Mouse (Mus musculus): Measurements from ENCODE around the gene Angpt4. TPM values are rescaled to one million over a fixed set of nuclear protein-coding genes. Genes with fewer than 3 reads are reported as not detected.
A peak's percentile ranks its signal among the peaks of the same experiment; 100 is the strongest.

The Angpt4 gene
- total RNA-seq, 2 experiments from 2014 or later = 0.14 to 0.37 TPM

- DNase-seq (ENCODE audit: low spot score in 2 of 2) = no peak
- intact Hi-C loops (cut with DNase I) = no loop called here
Measured at GRCm38 (mm10) chr2:151977689-151978440, 66.9 kb downstream of the Angpt4 start.

GRCm38 (mm10) chr2:151978494-151978893 is 67.5 kb downstream of the Angpt4 start:
- DNase-seq (ENCODE audit: low spot score in 2 of 2) = no peak
- intact Hi-C loops (cut with DNase I) = no loop called here

- DNase-seq (ENCODE audit: low spot score in 2 of 2) = peak; percentile 92 to 96
- intact Hi-C loops (cut with DNase I) = no loop called here
Measured at GRCm38 (mm10) chr2:151979470-151980354, 68.7 kb downstream of the Angpt4 start, which contains the start of gene Fam110a. Gene Fam110a (minus strand): TSS chr2:151980219.

- intact Hi-C loops (cut with DNase I) = no loop called here
- no peak for DNase-seq (ENCODE audit: low spot score in 2 of 2)
Measured at GRCm38 (mm10) chr2:151980355-151980693, 69.3 kb downstream of the Angpt4 start.

GRCm38 (mm10) chr2:151981268-151981667 is 70.3 kb downstream of the Angpt4 start:
- intact Hi-C loops (cut with DNase I) = no loop called here

GRCm38 (mm10) chr2:151982476-151982875 is 71.5 kb downstream of the Angpt4 start:
- DNase-seq (ENCODE audit: low spot score in 2 of 2) = no peak
- intact Hi-C loops (cut with DNase I) = no loop called here

More at GRCm38 (mm10) chr2:151981268-151981667, 70.3 kb downstream of the Angpt4 start:
- no peak for DNase-seq (ENCODE audit: low spot score in 2 of 2)

- DNase-seq (ENCODE audit: low spot score in 2 of 2) = peak in 1 of 2 experiments; percentile 31
- intact Hi-C loops (cut with DNase I) = no loop called here
Measured at GRCm38 (mm10) chr2:151984019-151984418, 73.0 kb downstream of the Angpt4 start.

GRCm38 (mm10) chr2:151985426-151986172 is 74.6 kb downstream of the Angpt4 start:
- DNase-seq (ENCODE audit: low spot score in 2 of 2) = no peak
- intact Hi-C loops (cut with DNase I) = no loop called here

GRCm38 (mm10) chr2:151986958-151987357 is 75.9 kb downstream of the Angpt4 start:
- no peak for DNase-seq (ENCODE audit: low spot score in 2 of 2)
- intact Hi-C loops (cut with DNase I) = no loop called here

GRCm38 (mm10) chr2:151988978-151989377 is 78.0 kb downstream of the Angpt4 start:
- no peak for DNase-seq (ENCODE audit: low spot score in 2 of 2)
- intact Hi-C loops (cut with DNase I) = no loop called here

- no peak for DNase-seq (ENCODE audit: low spot score in 2 of 2)
- intact Hi-C loops (cut with DNase I) = loop anchor here (5.0 kb wide), 1 partner anchor 239 kb away; no protein-coding TSS in a partner anchor
Measured at GRCm38 (mm10) chr2:151990985-151991394, 80.0 kb downstream of the Angpt4 start.

GRCm38 (mm10) chr2:151991446-151991845 is 80.4 kb downstream of the Angpt4 start:
- intact Hi-C loops (cut with DNase I) = loop anchor here (5.0 kb wide), 1 partner anchor 239 kb away; no protein-coding TSS in a partner anchor
- DNase-seq (ENCODE audit: low spot score in 2 of 2) = no peak

GRCm38 (mm10) chr2:151994350-151995122 is 83.5 kb downstream of the Angpt4 start:
- intact Hi-C loops (cut with DNase I) = loop anchor here (1.0 to 5.0 kb wide), 3 partner anchors 52 to 242 kb away; no protein-coding TSS in a partner anchor
- peak; percentile 68 to 72 for DNase-seq (ENCODE audit: low spot score in 2 of 2)

Small RNAs within 50 kb of the gene (microRNA-seq; reads per million reads assigned to microRNA genes)
- 0 reads per million in 2 experiments for gene Mir1953

Other genes starting within 250 kb of the Angpt4 start
- gene Rad21l, start 242.7 kb upstream of the Angpt4 start, total RNA-seq (2021) = under 1 TPM; 0.25 to 0.50 TPM
- gene Tmem74b, start 209.2 kb upstream of the Angpt4 start, total RNA-seq (2021) = 10 to 100 TPM in 1 of 2 experiments, 1 to 10 TPM in 1; 6.1 to 11.1 TPM
- gene Psmf1, start 167.0 kb upstream of the Angpt4 start, total RNA-seq (2021) = 10 to 100 TPM; 39.0 to 42.2 TPM
- gene Rspo4, start 68.3 kb upstream of the Angpt4 start, total RNA-seq (2021) = under 1 TPM in 1 of 2 experiments, not detected in 1; 0.14 TPM
- gene Fam110a, start 69.0 kb downstream of the Angpt4 start, total RNA-seq (2021) = 1 to 10 TPM; 6.6 to 8.4 TPM
- gene Slc52a3, start 85.3 kb downstream of the Angpt4 start, total RNA-seq (2021) = 1 to 10 TPM; 4.0 to 4.1 TPM
- 10 to 100 TPM; 15.2 to 18.5 TPM for gene Scrt2, start 170.3 kb downstream of the Angpt4 start, total RNA-seq (2021)
- 10 to 100 TPM; 85.6 to 96.7 TPM for gene Srxn1, start 194.3 kb downstream of the Angpt4 start, total RNA-seq (2021)
- 1 to 10 TPM in 1 of 2 experiments, under 1 TPM in 1; 0.76 to 1.1 TPM for gene Tcf15, start 232.4 kb downstream of the Angpt4 start, total RNA-seq (2021)

Measured in left cerebral cortex, postnatal 25 days (tissue).